Mouse (Mus musculus): ENCODE results near the gene Sept5. TPM values are rescaled to one million over a fixed set of nuclear protein-coding genes. Genes with fewer than 3 reads are reported as not detected.

Gene Sept5
- total RNA-seq, 2 experiments from 2014 or later, result 801 to 836 TPM

DNA sequence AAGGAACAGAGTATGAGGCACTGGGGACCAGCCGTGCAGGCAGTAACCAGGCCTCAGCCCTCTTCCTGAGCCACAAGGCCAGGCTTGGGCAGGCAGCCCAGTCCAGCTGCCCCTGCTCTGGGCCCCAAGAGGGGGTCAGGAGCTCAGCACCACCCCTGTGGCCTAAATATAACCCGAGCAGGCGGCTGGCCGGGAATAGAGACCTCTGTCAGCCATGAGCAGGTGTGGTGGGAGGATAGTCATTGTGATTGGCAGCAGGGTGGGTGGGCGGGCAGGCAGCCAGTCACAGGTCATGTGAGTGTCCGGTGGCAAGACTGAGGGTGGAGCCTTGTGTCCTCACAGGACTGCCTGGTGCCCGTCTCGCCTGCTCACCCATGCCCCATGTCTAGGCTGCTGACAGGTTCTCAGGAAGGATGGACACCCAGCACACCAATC is 25.5 kb downstream of the Sept5 start:
- intact Hi-C loops (cut with DNase I), result no loop called here
- H3K27ac ChIP-seq, result no peak overlapping the region
- no peak for TF ChIP-seq CTCF (IDR thresholded peaks at IDR 0.05)
- no peak for DNase-seq (ENCODE audit: extremely low spot score in 1 of 2, low spot score in 2 of 2)
- H3K4me3 ChIP-seq, result no peak overlapping the region

DNA sequence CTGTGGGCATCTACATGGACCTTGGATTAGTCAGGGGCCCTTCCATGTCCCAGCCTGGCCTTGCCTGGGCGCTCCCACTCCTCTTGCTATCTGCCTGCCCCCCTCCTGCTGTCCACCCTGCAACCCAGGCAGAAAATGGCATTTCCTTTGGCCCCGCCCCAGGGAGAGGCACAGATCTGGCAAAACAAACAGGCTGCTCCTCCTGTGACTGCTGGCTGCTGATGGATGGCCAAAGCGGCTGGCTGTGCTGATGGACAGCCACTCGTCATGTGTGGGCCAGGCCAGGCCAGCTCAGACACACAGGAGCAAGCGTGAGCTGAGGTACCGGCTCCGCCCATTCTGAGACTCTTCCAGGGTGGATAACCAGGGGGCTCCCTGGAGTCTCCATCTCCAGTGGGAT is 28.3 kb downstream of the Sept5 start:
- TF ChIP-seq CTCF (IDR thresholded peaks at IDR 0.05), result no peak
- no peak overlapping the region for H3K4me3 ChIP-seq
- intact Hi-C loops (cut with DNase I), result no loop called here
- H3K27ac ChIP-seq, result no peak overlapping the region
- DNase-seq (ENCODE audit: extremely low spot score in 1 of 2, low spot score in 2 of 2), result no peak

GRCm38 (mm10) chr16:18598006-18598405 is 31.7 kb downstream of the Sept5 start:
- Histone ChIP-seq H3K4me3 (no peak overlapping the region), H3K27ac (no peak overlapping the region)
- intact Hi-C loops (cut with DNase I), result no loop called here

GRCm38 (mm10) chr16:18596255-18596654 is 33.5 kb downstream of the Sept5 start:
- no peak for DNase-seq (ENCODE audit: extremely low spot score in 1 of 2, low spot score in 2 of 2)
- intact Hi-C loops (cut with DNase I), result no loop called here
- H3K27ac ChIP-seq, result no peak overlapping the region
- no peak for TF ChIP-seq CTCF (IDR thresholded peaks at IDR 0.05)
- H3K4me3 ChIP-seq, result no peak overlapping the region

More at GRCm38 (mm10) chr16:18598006-18598405, 31.7 kb downstream of the Sept5 start:
- DNase-seq (ENCODE audit: extremely low spot score in 1 of 2, low spot score in 2 of 2), result no peak
- no peak for TF ChIP-seq CTCF (IDR thresholded peaks at IDR 0.05)

GRCm38 (mm10) chr16:18593930-18594329 is 35.8 kb downstream of the Sept5 start:
- TF ChIP-seq CTCF (IDR thresholded peaks at IDR 0.05), result no peak
- no peak overlapping the region for H3K27ac ChIP-seq
- DNase-seq (ENCODE audit: extremely low spot score in 1 of 2, low spot score in 2 of 2), result no peak
- H3K4me3 ChIP-seq, result no peak overlapping the region
- intact Hi-C loops (cut with DNase I), result no loop called here

GRCm38 (mm10) chr16:18591047-18592018 is 38.4 kb downstream of the Sept5 start:
- intact Hi-C loops (cut with DNase I), result no loop called here
- DNase-seq (ENCODE audit: extremely low spot score in 1 of 2, low spot score in 2 of 2), result no peak
- no peak overlapping the region for H3K27ac ChIP-seq
- TF ChIP-seq CTCF (IDR thresholded peaks at IDR 0.05), result peak; percentile 18
- no peak overlapping the region for H3K4me3 ChIP-seq

GRCm38 (mm10) chr16:18589804-18590790 is 39.7 kb downstream of the Sept5 start, which contains the start of gene Tbx1:
Tbx1 (minus strand) TSS chr16:18590671.
- Histone ChIP-seq H3K4me3 (peak within 1 kb of the TSS; percentile 29; the same call in 1 of the 2 replicates), H3K27ac (no peak within 1 kb of the TSS)
- DNase-seq (ENCODE audit: extremely low spot score in 1 of 2, low spot score in 2 of 2), result no peak
- intact Hi-C loops (cut with DNase I), result no loop called here
- peak; percentile 36 for TF ChIP-seq CTCF (IDR thresholded peaks at IDR 0.05)

GRCm38 (mm10) chr16:18589080-18589621 is 40.6 kb downstream of the Sept5 start:
- intact Hi-C loops (cut with DNase I), result no loop called here
- Histone ChIP-seq H3K27ac (no peak overlapping the region), H3K4me3 (no peak overlapping the region)
- no peak for DNase-seq (ENCODE audit: extremely low spot score in 1 of 2, low spot score in 2 of 2)
- no peak for TF ChIP-seq CTCF (IDR thresholded peaks at IDR 0.05)

GRCm38 (mm10) chr16:18588738-18589055 is 41.1 kb downstream of the Sept5 start:
- no peak for DNase-seq (ENCODE audit: extremely low spot score in 1 of 2, low spot score in 2 of 2)
- intact Hi-C loops (cut with DNase I), result no loop called here
- TF ChIP-seq CTCF (IDR thresholded peaks at IDR 0.05), result no peak
- Histone ChIP-seq H3K4me3 (no peak overlapping the region), H3K27ac (no peak overlapping the region)

DNA sequence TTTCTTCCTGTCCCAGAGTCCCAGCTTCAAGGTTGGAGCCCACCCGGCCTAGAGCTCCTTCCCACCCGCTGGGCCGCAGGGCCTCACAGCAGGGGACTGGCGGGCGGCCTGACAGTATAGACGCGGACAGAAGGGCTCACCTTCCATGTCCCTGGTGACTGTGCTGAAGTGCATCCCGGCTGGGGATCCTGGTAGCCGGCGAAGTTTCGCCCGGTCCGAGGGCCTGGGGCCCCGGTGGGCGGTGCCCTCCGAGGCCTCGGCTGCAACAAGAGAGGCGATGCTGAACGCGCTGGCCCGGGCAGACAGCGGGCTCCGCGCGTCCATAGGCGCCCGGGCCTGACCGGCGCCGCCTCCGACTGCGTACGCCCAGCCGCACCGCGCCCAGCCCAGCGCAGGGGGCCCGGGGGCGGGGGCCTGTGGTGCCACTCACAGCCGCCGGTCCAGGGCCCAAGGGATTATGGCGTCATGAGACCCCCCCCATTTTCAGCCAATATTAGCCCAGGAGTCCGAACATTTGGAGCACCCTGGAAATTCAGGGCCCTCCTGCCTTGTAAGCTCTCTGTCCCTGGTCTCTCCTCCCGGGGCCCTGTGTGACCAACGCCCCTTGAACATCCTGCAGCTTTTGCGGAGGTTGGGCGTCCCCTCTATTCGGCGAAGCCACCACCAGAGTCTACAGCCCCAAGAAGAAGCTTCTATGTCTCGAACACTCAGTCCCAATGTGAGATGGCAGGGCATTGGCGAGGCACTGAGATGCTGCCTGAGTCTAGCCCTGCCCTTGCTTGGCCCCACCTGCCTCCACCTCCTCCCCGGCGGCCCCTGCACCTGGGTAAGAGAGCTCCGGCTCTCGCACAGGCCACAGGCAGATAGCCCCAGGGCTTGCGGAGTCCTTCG is 41.7 kb downstream of the Sept5 start:
- H3K4me3 ChIP-seq, result no peak overlapping the region
- no peak for TF ChIP-seq CTCF (IDR thresholded peaks at IDR 0.05)
- DNase-seq (ENCODE audit: extremely low spot score in 1 of 2, low spot score in 2 of 2), result no peak
- intact Hi-C loops (cut with DNase I), result no loop called here
- H3K27ac ChIP-seq, result no peak overlapping the region
